Mouse (Mus musculus): ENCODE results near the gene Gm17387.
"Not testable (repeated sequence)": the region's sequence is repeated elsewhere in the genome, so short reads cannot be mapped to it uniquely, and the experiment has no call there.

Gm17387 gene

DNA sequence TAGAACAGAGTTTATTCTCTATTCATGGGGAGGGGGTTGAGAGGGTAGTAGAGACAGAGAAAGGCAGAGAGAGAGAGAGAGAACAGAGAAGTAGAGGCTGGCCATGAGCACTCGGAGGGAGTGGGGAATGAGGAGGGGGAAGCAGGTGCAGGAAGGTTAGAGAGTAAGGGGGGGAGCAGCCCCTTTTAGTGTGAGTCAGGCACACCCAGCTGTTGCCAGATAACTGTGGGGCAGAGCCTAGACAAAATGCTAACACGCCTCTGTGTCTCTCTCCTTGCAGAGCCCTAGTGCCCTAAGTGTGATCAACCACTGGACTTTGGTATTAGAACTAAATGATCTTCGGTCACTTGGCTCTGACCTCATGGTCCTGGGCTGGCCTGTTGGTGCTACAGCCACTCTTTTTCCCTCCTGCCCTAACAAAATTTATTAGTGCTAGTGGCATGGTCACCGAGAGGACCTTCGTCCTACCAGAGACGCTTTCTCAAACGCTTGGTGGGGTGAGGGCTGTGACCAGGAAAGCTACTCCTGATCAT is 17.6 kb upstream of the Gm17387 start:
- no peak for DNase-seq (ENCODE audit: extremely low read depth, insufficient read length, low spot score)

GRCm38 (mm10) chr7:141016707-141017697 is 11.9 kb upstream of the Gm17387 start:
- no peak for DNase-seq (ENCODE audit: extremely low read depth, insufficient read length, low spot score)

DNA sequence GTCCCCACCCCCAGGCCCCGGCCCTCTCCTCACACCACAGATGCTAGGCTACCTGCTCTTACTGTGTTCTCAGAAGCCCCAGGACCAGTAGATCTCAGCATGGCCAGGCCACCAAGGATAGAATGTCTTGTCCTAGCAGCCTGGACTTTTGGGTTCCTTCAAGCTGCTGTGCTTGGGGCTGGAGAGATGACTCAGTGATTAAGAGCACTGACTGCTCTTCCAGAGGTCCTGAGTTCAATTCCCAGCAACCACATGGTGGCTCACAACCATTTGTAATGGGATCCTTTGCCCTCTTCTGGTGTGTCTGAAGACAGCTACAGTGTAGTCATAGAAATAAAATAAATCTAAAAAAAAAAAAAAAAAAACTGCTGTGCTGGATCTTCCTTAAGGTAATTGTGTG is 11.1 kb upstream of the Gm17387 start, which contains the start of gene Ifitm6:
Ifitm6 (minus strand) TSS at position 101 of the 400 bp plus-strand sequence.
- DNase-seq (ENCODE audit: extremely low read depth, insufficient read length, low spot score), result not testable (repeated sequence)

DNA sequence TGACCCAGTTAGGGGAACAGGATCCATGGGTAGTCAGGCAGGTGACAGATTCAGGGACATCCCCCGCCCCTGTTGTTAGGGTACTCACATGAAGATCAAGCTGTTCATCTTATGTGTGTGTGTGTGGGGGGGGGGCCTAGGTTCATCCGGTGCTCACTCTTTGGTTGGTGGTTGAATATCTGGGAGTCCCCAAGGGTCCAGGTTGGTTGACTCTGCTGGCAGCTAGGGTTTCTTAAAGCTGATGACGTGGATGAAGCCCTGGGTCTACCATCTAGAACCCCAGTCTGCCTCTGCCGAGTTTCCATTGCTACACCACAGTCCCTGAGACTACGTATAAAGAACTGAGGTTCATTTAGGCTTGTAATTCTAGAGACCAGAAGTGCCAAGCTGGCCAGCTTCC is 9.9 kb upstream of the Gm17387 start:
- DNase-seq (ENCODE audit: extremely low read depth, insufficient read length, low spot score), result no peak

GRCm38 (mm10) chr7:141021489-141022449 is 7.2 kb upstream of the Gm17387 start:
- no peak for DNase-seq (ENCODE audit: extremely low read depth, insufficient read length, low spot score)

DNA sequence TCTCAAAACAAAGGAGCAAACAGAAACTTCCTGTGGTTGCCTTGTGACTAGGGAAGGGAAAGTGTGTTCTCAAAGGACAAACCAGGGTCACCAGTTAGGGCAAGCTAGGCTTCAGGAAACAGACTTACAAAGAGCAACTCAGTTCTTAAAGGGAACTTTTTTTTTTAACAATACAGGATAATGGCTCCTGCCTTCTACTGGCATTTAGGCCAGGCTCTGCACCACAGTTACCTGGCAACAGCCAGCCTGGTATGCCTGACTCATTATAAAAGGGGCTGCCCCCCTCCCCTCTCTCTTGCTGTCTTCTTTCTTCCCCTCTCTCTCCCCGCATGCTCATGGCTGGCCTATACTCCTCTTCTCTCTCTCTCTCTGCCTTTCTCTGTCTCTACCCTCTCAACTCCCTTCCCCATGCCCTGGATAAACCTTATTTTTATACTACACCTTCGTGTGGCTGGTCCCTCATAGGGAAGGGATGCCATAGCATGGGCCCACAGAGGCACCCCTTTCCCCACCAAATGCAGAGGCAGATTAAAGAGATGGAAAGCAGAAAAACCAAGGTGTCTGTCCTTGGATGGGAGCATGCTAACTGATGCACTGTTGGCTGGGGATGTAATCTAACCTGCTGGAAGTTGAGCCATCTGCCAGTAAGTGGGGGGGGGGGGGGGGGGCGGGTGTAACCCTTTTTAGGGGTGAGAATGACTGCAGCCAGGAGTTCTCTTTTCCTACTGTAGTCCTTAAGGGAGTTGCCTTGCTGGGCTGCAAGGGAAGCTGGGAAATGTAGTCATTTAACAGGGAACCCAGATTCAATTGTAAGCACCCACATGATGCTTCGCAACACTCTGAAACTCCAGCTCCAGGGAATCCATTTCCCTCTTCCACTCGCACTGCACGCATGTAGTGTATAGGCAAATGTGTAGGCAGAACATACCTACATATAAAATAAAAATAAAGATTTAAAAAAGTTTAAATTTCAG is 3.8 kb upstream of the Gm17387 start:
- DNase-seq (ENCODE audit: extremely low read depth, insufficient read length, low spot score), result no peak

- DNase-seq (ENCODE audit: extremely low read depth, insufficient read length, low spot score), result no peak
Measured at GRCm38 (mm10) chr7:141026097-141026739, 2.7 kb upstream of the Gm17387 start.

GRCm38 (mm10) chr7:141026740-141027098 is 2.2 kb upstream of the Gm17387 start:
- no peak for DNase-seq (ENCODE audit: extremely low read depth, insufficient read length, low spot score)

DNA sequence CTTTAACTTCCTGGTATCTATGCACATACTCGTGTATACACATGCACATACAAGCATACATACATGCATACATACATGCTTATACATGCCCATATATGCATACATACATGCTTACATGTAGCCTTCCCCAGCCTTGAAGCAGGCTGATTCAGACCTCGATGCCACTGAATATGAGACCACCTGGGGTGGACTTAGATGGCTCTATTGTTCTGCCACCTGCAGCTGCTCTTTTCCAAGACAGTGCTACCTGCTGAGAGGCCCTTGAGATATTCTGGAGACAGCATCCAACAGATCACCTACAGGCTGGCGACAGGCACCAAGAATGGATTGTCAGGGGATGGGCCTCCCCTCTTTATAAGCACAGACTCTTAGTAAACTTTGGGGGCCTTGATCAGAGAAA is 1.5 kb downstream of the Gm17387 start:
- DNase-seq (ENCODE audit: extremely low read depth, insufficient read length, low spot score), result no peak

- DNase-seq (ENCODE audit: extremely low read depth, insufficient read length, low spot score), result no peak
Measured at GRCm38 (mm10) chr7:141032458-141033167, 3.7 kb downstream of the Gm17387 start.

DNA sequence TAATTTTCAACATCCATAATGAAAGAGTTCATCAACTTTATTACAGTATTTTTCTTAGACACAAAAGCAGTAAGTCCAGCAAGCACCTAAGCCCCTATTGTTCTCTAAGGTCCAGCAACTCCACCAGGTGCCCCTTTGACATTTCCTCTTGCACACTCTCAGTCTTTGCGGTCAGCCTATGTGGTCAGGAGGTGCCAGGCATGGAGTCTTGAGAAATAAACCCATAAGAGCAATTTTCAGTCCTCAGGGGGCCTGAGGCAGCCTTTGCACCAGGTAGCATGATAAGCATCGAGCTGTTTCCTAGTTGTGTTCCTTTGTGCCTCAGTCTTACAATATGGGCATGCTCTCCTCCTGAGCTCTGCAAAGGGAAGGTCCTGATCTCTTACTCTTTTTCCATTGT is 7.7 kb downstream of the Gm17387 start:
- DNase-seq (ENCODE audit: extremely low read depth, insufficient read length, low spot score), result not testable (repeated sequence)

- no peak for DNase-seq (ENCODE audit: extremely low read depth, insufficient read length, low spot score)
Measured at GRCm38 (mm10) chr7:141038090-141039032, 9.4 kb downstream of the Gm17387 start.

DNA sequence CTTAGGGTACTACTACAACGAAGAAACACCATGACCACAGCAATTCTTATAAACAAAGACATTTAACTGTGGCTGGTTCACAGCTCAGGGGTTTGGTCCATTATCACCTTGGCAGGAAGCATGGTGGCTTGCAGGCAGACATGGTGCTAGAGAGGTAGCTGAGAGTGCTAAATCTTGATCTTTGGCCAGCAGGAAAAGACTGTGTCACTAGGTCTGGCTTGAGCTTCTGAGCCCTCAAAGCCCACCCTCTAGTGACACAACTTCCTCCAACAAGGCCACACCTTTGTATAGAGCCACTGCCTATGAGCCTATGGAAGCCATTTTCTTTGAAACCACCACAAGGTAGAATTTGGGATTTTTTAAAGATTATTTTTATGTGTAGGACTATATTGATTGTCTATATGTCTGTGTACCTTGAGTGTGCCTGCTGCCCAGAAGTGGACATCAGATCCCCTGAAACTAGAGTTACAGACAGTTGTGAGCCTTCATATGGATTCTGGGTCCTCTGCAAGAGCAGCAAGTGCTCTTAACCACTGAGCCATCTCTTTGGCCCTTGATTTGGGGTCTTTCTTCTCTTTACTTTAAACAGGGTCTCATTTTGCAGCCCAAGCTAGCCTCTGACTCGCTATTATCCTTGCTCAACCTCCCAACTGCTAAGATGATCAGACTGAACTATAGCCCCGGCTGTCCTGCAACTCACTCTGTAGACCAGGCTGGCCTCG is 10.6 kb downstream of the Gm17387 start:
- no peak for DNase-seq (ENCODE audit: extremely low read depth, insufficient read length, low spot score)

DNA sequence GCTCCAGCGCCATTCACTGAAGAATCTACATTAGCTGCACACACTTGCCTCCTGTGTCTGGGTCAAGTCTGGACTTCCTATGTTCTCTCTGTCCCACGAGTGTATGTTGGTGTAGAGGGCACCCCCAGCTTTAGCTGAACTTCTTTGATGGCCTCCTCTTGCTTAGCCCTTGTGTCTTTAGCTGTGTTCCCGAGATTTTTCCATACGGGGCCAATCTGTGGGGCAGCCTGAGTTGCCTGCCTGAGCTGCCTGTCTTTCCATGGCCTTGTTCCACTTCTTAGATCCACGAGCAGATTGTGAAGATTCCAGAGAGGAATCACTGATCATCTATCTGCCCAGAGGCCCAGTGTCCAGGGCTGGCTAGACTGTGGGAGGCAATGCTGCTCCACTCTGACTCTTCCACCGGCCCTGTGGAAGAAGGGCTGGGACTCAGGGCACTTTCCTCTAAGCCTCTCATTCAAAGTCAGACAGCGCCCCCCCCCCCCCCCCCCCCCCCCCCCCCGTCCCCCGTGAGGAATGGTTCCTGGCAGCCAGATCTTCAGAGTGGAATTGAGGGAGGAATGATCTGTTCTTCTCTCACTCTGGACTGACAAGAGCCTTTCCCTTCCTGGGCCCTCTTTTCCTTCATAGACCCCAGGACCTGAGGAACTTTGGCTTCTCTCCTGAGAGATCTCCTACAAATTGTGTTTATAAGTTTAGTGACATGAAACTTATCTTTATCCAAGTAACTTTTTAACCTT is 12.1 kb downstream of the Gm17387 start:
- no peak for DNase-seq (ENCODE audit: extremely low read depth, insufficient read length, low spot score)

DNA sequence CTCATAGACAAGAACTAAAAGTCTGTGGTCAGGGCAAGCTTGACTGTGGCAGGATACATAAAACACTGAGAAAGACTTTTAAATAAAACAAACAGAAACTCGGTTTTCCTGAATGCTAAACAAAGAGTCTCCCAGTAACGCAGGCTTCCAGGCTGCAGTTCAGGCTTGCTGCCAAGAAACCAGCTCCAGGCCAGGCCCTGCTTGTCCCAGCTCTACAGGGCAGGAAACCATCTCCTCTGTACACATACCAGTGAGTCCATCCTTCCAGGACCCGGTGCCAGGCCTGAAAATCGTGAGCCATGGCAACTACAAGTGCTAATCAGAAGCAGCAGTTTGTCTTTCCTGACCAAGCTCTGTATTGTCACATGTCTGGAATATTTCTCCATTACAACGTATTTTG is 12.7 kb downstream of the Gm17387 start:
- DNase-seq (ENCODE audit: extremely low read depth, insufficient read length, low spot score), result peak; percentile 54

- no peak for DNase-seq (ENCODE audit: extremely low read depth, insufficient read length, low spot score)
Measured at GRCm38 (mm10) chr7:141042539-141042938, 13.6 kb downstream of the Gm17387 start.

All from 3134 (cell line).